Mouse (Mus musculus): Measurements from ENCODE around the gene Plxna2.
A peak's percentile ranks its signal among the peaks of the same experiment; 100 is the strongest.

The Plxna2 gene

GRCm38 (mm10) chr1:194622677-194623076, 4.7 kb downstream of the Plxna2 start:
- DNase-seq (ENCODE audit: low spot score in 2 of 2) = no peak

- DNase-seq (ENCODE audit: low spot score in 2 of 2) = no peak
These were observed 5.6 kb downstream of the Plxna2 start for GRCm38 (mm10) chr1:194623641-194624040.

GRCm38 (mm10) chr1:194624411-194624810, 6.4 kb downstream of the Plxna2 start:
- no peak for DNase-seq (ENCODE audit: low spot score in 2 of 2)

- no peak for DNase-seq (ENCODE audit: low spot score in 2 of 2)
These were observed 7.0 kb downstream of the Plxna2 start for GRCm38 (mm10) chr1:194624973-194625372.

GRCm38 (mm10) chr1:194626109-194626508, 8.1 kb downstream of the Plxna2 start:
- DNase-seq (ENCODE audit: low spot score in 2 of 2) = no peak

GRCm38 (mm10) chr1:194627286-194627685, 9.3 kb downstream of the Plxna2 start:
- no peak for DNase-seq (ENCODE audit: low spot score in 2 of 2)

GRCm38 (mm10) chr1:194629135-194629689, 11.2 kb downstream of the Plxna2 start:
- DNase-seq (ENCODE audit: low spot score in 2 of 2) = no peak

GRCm38 (mm10) chr1:194630498-194631056, 12.6 kb downstream of the Plxna2 start:
- DNase-seq (ENCODE audit: low spot score in 2 of 2) = no peak

- no peak for DNase-seq (ENCODE audit: low spot score in 2 of 2)
These were observed 13.6 kb downstream of the Plxna2 start for GRCm38 (mm10) chr1:194631574-194631973.

- DNase-seq (ENCODE audit: low spot score in 2 of 2) = no peak
These were observed 14.0 kb downstream of the Plxna2 start for GRCm38 (mm10) chr1:194632029-194632428.

GRCm38 (mm10) chr1:194635411-194635810, 17.4 kb downstream of the Plxna2 start:
- no peak for DNase-seq (ENCODE audit: low spot score in 2 of 2)

- DNase-seq (ENCODE audit: low spot score in 2 of 2) = peak in 1 of 2 experiments; percentile 55
These were observed 17.9 kb downstream of the Plxna2 start for GRCm38 (mm10) chr1:194635942-194636341.

- DNase-seq (ENCODE audit: low spot score in 2 of 2) = no peak
These were observed 19.6 kb downstream of the Plxna2 start for GRCm38 (mm10) chr1:194637391-194638304.

GRCm38 (mm10) chr1:194641601-194642301, 23.7 kb downstream of the Plxna2 start:
- peak; percentile 65 to 84 for DNase-seq (ENCODE audit: low spot score in 2 of 2)

GRCm38 (mm10) chr1:194642302-194642787, 24.3 kb downstream of the Plxna2 start:
- no peak for DNase-seq (ENCODE audit: low spot score in 2 of 2)

- DNase-seq (ENCODE audit: low spot score in 2 of 2) = no peak
These were observed 25.9 kb downstream of the Plxna2 start for GRCm38 (mm10) chr1:194643930-194644329.

GRCm38 (mm10) chr1:194645898-194646297, 27.9 kb downstream of the Plxna2 start:
- peak in 1 of 2 experiments; percentile 63 for DNase-seq (ENCODE audit: low spot score in 2 of 2)

- DNase-seq (ENCODE audit: low spot score in 2 of 2) = no peak
These were observed 32.1 kb downstream of the Plxna2 start for GRCm38 (mm10) chr1:194650076-194650475.

GRCm38 (mm10) chr1:194650566-194650965, 32.5 kb downstream of the Plxna2 start:
- no peak for DNase-seq (ENCODE audit: low spot score in 2 of 2)

GRCm38 (mm10) chr1:194651987-194652386, 34.0 kb downstream of the Plxna2 start:
- peak; percentile 71 to 90 for DNase-seq (ENCODE audit: low spot score in 2 of 2)

- peak; percentile 63 to 84 for DNase-seq (ENCODE audit: low spot score in 2 of 2)
These were observed 40.6 kb downstream of the Plxna2 start for GRCm38 (mm10) chr1:194658459-194659160.
